Mouse (Mus musculus): Measurements from ENCODE around the gene Armc2. TPM values are rescaled to one million over a fixed set of nuclear protein-coding genes. Genes with fewer than 3 reads are reported as not detected.

The Armc2 gene
- polyA plus RNA-seq (2017; shearing (Covaris generic)), result 1 to 10 TPM in 1 of 2 experiments, under 1 TPM in 1; 0.07 to 1.9 TPM

DNA sequence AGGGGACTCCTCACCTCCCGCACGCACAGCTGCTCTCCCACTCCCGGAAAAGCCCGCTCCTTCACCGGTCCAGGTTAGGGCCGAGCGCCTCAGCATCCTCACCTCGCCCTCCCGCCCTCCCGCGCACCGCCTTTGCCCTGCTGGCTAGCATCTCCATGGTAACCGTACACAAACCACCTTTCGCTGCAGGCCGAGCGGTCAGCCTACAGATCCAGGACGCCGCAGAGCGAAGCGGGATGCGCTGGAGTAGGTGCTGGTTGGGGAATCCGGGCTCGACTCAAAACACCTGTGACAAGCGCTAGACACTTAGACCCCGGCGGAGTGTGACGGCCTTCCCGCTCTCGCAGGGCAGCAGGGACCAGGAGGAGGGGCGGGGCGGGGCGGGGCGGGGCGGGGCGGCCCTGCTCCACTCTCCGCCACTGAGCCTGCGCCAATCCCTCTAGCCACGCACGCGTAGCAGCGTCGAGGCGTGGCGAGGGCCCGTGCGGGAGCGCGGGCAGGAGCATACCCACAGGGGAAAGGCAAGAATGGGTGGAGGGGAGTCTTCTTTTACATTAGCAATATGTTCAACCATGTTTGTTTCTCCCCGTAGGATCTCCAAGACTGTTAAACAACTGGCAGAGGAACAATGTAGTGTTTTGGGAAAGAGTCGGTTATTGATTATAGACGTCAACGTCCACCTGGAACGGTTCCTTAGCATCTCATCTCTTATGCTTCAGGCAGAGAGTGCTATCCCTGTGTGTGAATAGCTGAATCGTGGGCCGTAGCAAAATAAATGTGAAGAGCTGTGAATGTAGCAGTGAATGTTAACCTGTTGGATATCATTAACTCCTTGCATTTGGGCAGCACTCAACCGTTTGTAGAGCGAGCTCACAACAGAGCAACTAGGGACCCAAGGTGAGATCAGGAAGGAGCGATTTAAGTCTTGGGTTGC is at the start of gene Armc2:
TSS of gene Armc2 (minus strand) at position 427 of the 934 bp plus-strand sequence.

Other genes starting within 250 kb of the Armc2 start
- 10 to 100 TPM; 18.8 TPM for gene Cep57l1, start 208.6 kb downstream of the Armc2 start, polyA plus RNA-seq (2017; shearing (Covaris generic))
- 100 to 1,000 TPM in 1 of 2 experiments, 10 to 100 TPM in 1; 48.0 to 144 TPM for gene Sesn1, start 208.5 kb downstream of the Armc2 start, polyA plus RNA-seq (2017; shearing (Covaris generic))